Mouse (Mus musculus) G1E (cell line): ENCODE data around the gene Ecsit.

Source experiments
- CTCF ChIP-seq: IDR thresholded peaks from 2 replicates; pipeline ENCODE4 v1.5.1; 2012; ENCODE audit warnings: low read depth, low read length, inconsistent platforms, mixed read lengths
- GATA1 ChIP-seq: IDR thresholded peaks from 2 replicates; pipeline ENCODE4 v1.6.1; 2012; ENCODE audit warnings: borderline replicate concordance, low read length, inconsistent platforms, mixed read lengths
- GATA2 ChIP-seq: IDR thresholded peaks from 2 replicates; pipeline ENCODE4 v1.6.1; 2012; ENCODE audit warnings: low read depth, low read length, inconsistent platforms, borderline replicate concordance
- POLR2AphosphoS5 ChIP-seq: IDR thresholded peaks from 2 replicates; pipeline ENCODE4 v1.6.1; 2012; ENCODE audit warnings: low read depth, low read length, inconsistent platforms; ENCODE audit not compliant: insufficient replicate concordance
- TAL1 ChIP-seq: conservative IDR thresholded peaks from 2 replicates; pipeline ENCODE4 v1.6.1; 2012; ENCODE audit warnings: low read depth, low read length, inconsistent platforms, mixed read lengths

DNA sequence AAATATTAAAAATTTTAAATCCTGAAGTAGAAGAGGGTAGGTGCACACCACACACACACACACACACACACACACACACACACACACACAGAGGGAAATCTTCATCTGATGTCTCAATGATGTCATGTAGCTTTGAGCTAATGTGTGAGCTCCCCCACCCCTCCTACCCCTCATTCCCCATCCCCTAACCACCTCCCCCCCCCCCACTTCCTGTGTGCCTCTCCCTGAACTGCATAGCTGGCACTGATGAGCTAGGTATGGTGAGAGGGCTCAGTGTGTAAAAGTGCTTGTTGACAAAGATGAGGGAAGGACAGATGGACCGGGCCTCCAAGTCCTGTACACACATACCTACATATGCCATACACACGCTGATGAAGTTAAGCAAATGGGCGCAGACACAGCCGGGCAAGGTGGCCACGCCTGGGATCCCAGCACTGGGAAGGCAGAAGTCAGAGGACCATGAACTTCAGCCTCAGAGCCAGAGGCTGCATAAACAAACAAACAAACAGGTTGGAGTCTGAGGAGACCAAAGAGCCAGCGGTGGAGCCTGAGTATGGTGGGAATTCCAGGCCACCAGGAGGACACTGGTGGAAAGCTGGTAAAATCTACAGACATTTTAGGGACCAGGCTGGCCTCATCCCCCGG, 49.1 kb upstream of the Ecsit start:
- TF ChIP-seq CTCF (no peak), TAL1 (no peak), GATA1 (no peak), POLR2AphosphoS5 (no peak), GATA2 (no peak)
